In the genomic region with DNA sequence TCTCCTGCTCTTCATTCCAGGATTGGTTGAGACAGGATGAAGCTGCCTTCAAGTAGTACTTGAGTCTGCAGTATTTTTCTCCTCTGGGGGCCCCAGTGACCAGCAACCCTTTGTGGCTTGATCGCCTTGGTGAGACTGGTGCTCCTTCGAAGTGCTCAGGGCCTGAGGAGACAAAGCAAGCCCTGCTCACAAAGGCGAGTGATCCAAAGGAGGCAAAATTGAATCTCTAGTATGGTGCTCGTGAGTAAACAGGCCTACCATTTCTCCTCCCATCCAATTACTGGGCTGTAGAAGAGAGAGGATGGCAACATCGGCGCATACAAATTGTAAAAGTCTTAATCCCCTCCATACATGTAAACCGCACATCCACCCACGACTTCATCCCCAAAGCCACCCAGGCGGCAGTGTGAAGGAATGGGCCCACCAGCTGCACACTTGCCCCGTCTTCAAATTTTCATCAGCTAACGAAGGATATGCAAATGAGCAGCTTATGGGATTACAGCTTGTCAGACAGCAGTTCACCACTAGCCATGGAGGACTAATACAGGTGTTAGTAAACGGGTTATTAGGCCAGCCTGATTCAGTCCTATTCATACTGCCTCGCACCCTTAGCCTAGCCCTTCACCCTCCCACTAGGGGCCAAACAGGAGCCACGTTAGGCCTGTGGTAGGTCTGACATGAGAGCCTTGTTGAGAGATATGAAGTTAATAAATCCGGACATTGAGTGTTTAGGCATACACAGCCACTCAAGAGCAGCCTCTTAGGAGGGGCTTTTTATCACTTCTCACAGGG, we compare ENCODE assay signal across 20 mouse cellular contexts. TPM values are rescaled to one million over a fixed set of nuclear protein-coding genes. Genes with fewer than 3 reads are reported as not detected.
DNase-seq lines count a peak whose midpoint lies in the region; ATAC-seq and TF ChIP-seq lines count a peak whose summit lies in the region.
"Had no signal": no experiment of that assay in that cellular context is flagged by ENCODE, and none has a peak within 500 bp of the region (broad histone marks: within the 10 kb centered on the region; RNA-seq: fewer than 3 reads in every experiment).

No protein-coding gene starts in this region.

- WGBS in forebrain, embryonic 11.5 days: 25% methylated on average over 15 of the region's 15 CpGs
- 14% methylated on average over 15 of the region's 15 CpGs for WGBS in forebrain, embryonic 16.5 days
- WGBS in lung, embryonic 14.5 days: 57% methylated on average over 15 of the region's 15 CpGs
- WGBS in lung, postnatal 0 days: 64% methylated on average over 15 of the region's 15 CpGs
- 42% methylated on average over 15 of the region's 15 CpGs for WGBS in midbrain, embryonic 11.5 days
- WGBS in midbrain, embryonic 16.5 days: 33% methylated on average over 15 of the region's 15 CpGs
- WGBS in midbrain, embryonic 13.5 days: 33% methylated on average over 15 of the region's 15 CpGs

- H3K27ac ChIP-seq in forebrain, embryonic 11.5 days (ENCODE audit: low read depth, low read length): no peak overlapping the region
- H3K27ac ChIP-seq in forebrain, embryonic 16.5 days (ENCODE audit: low read length): no peak overlapping the region
- no peak overlapping the region for H3K27ac ChIP-seq in lung, embryonic 14.5 days (ENCODE audit: low read depth)
- no peak overlapping the region for H3K27ac ChIP-seq in lung, postnatal 0 days (ENCODE audit: low read length)
- H3K27ac ChIP-seq in midbrain, embryonic 11.5 days (ENCODE audit: low read depth, low read length): no peak overlapping the region
- H3K27ac ChIP-seq in midbrain, embryonic 16.5 days (ENCODE audit: low read length): no peak overlapping the region
- no peak overlapping the region for H3K27ac ChIP-seq in midbrain, embryonic 13.5 days
- H3K27ac ChIP-seq: hindbrain, embryonic 12.5 days; hindbrain, embryonic 15.5 days had no signal

- no peak for TF ChIP-seq EP300 in lung, postnatal 0 days (IDR thresholded peaks at IDR 0.05)

- H3K36me3 ChIP-seq in forebrain, embryonic 11.5 days (ENCODE audit: control insufficient read depth, insufficient read depth, low read length): no peaks in the 10 kb centered on the region
- H3K36me3 ChIP-seq in forebrain, embryonic 16.5 days (ENCODE audit: control insufficient read depth, insufficient read depth): no peaks in the 10 kb centered on the region
- H3K36me3 ChIP-seq in lung, embryonic 14.5 days (ENCODE audit: insufficient read depth): no peaks in the 10 kb centered on the region
- H3K36me3 ChIP-seq in lung, postnatal 0 days (ENCODE audit: insufficient read depth, low read length): no peaks in the 10 kb centered on the region
- H3K36me3 ChIP-seq in midbrain, embryonic 11.5 days (ENCODE audit: control insufficient read depth, insufficient read depth, low read length): no peaks in the 10 kb centered on the region
- no peaks in the 10 kb centered on the region for H3K36me3 ChIP-seq in midbrain, embryonic 16.5 days (ENCODE audit: control insufficient read depth, insufficient read depth, low read length)
- H3K36me3 ChIP-seq in midbrain, embryonic 13.5 days: no peaks in the 10 kb centered on the region
- H3K36me3 ChIP-seq: hindbrain, embryonic 12.5 days; hindbrain, embryonic 15.5 days had no signal

- no peak for TF ChIP-seq CTCF in lung, embryonic 14.5 days (IDR thresholded peaks at IDR 0.05; ENCODE audit: low read depth)
- TF ChIP-seq CTCF in lung, postnatal 0 days (IDR thresholded peaks at IDR 0.05): no peak

- H3K4me2 ChIP-seq in forebrain, embryonic 11.5 days (ENCODE audit: low read depth, low read length, severe bottlenecking): no peak overlapping the region
- no peak overlapping the region for H3K4me2 ChIP-seq in forebrain, embryonic 16.5 days (ENCODE audit: low read length)
- H3K4me2 ChIP-seq in lung, embryonic 14.5 days: no peak overlapping the region
- no peak overlapping the region for H3K4me2 ChIP-seq in lung, postnatal 0 days (replicated peaks; ENCODE audit: low read depth, low read length)
- H3K4me2 ChIP-seq in midbrain, embryonic 11.5 days: no peak overlapping the region
- H3K4me2 ChIP-seq in midbrain, embryonic 16.5 days (ENCODE audit: low read length): no peak overlapping the region
- H3K4me2 ChIP-seq in midbrain, embryonic 13.5 days (replicated peaks): no peak overlapping the region
- H3K4me2 ChIP-seq: heart, embryonic 11.5 days; hindbrain, embryonic 12.5 days; hindbrain, embryonic 15.5 days had no signal

- peak; percentile 74 for ATAC-seq in forebrain, embryonic 11.5 days (replicated peaks; ENCODE audit: low FRiP score)
- no peak for ATAC-seq in forebrain, embryonic 16.5 days
- peak; percentile 75 for ATAC-seq in lung, embryonic 14.5 days (ENCODE audit: insufficient read depth)
- no peak for ATAC-seq in lung, postnatal 0 days
- ATAC-seq in midbrain, embryonic 11.5 days (ENCODE audit: low FRiP score): peak; percentile 76; the same call in 1 of the 2 replicates
- no peak for ATAC-seq in midbrain, embryonic 16.5 days
- peak; percentile 75 for ATAC-seq in midbrain, embryonic 13.5 days
- ATAC-seq: activated CD4-positive, CD25-positive, alpha-beta regulatory T cell, adult 4 months; forebrain, embryonic 14.5 days had no signal

- peaks cover 5% of the 10 kb centered on the region for H3K4me1 ChIP-seq in forebrain, embryonic 11.5 days (replicated peaks; ENCODE audit: control insufficient read depth, insufficient read depth, low read length)
- no peaks in the 10 kb centered on the region for H3K4me1 ChIP-seq in forebrain, embryonic 16.5 days (replicated peaks; ENCODE audit: control insufficient read depth, insufficient read depth, low read length)
- no peaks in the 10 kb centered on the region for H3K4me1 ChIP-seq in lung, embryonic 14.5 days (ENCODE audit: insufficient read depth)
- H3K4me1 ChIP-seq in lung, postnatal 0 days (ENCODE audit: insufficient read depth, low read depth, low read length): no peaks in the 10 kb centered on the region
- H3K4me1 ChIP-seq in midbrain, embryonic 11.5 days (ENCODE audit: control insufficient read depth, insufficient read depth, low read length): peaks cover 3% of the 10 kb centered on the region; the same call in 1 of the 2 replicates
- H3K4me1 ChIP-seq in midbrain, embryonic 16.5 days (ENCODE audit: control insufficient read depth, insufficient read depth, low read length): no peaks in the 10 kb centered on the region
- H3K4me1 ChIP-seq in midbrain, embryonic 13.5 days (replicated peaks): peaks cover 6% of the 10 kb centered on the region; the same call in 1 of the 2 replicates
- H3K4me1 ChIP-seq: hindbrain, embryonic 12.5 days; hindbrain, embryonic 15.5 days had no signal

- H3K9me3 ChIP-seq in forebrain, embryonic 11.5 days (ENCODE audit: control insufficient read depth, low read length): no peaks in the 10 kb centered on the region
- no peaks in the 10 kb centered on the region for H3K9me3 ChIP-seq in forebrain, embryonic 16.5 days (ENCODE audit: control insufficient read depth, low read length)
- no peaks in the 10 kb centered on the region for H3K9me3 ChIP-seq in lung, embryonic 14.5 days (ENCODE audit: low read depth, low read length)
- H3K9me3 ChIP-seq in lung, postnatal 0 days (ENCODE audit: low read length): no peaks in the 10 kb centered on the region
- H3K9me3 ChIP-seq in midbrain, embryonic 11.5 days (ENCODE audit: control insufficient read depth, low read length): no peaks in the 10 kb centered on the region
- no peaks in the 10 kb centered on the region for H3K9me3 ChIP-seq in midbrain, embryonic 16.5 days (replicated peaks; ENCODE audit: control insufficient read depth, low read length, poor library complexity, severe bottlenecking)
- H3K9me3 ChIP-seq in midbrain, embryonic 13.5 days: no peaks in the 10 kb centered on the region
- H3K9me3 ChIP-seq: hindbrain, embryonic 12.5 days; hindbrain, embryonic 15.5 days had no signal

- H3K9ac ChIP-seq in forebrain, embryonic 11.5 days (ENCODE audit: low read length): no peak overlapping the region
- no peak overlapping the region for H3K9ac ChIP-seq in forebrain, embryonic 16.5 days (replicated peaks; ENCODE audit: low read depth, low read length)
- no peak overlapping the region for H3K9ac ChIP-seq in lung, embryonic 14.5 days
- no peak overlapping the region for H3K9ac ChIP-seq in lung, postnatal 0 days (replicated peaks; ENCODE audit: low read depth)
- no peak overlapping the region for H3K9ac ChIP-seq in midbrain, embryonic 11.5 days (ENCODE audit: low read length)
- no peak overlapping the region for H3K9ac ChIP-seq in midbrain, embryonic 16.5 days (ENCODE audit: low read depth, low read length)
- H3K9ac ChIP-seq in midbrain, embryonic 13.5 days (replicated peaks): no peak overlapping the region
- H3K9ac ChIP-seq: hindbrain, embryonic 12.5 days; hindbrain, embryonic 15.5 days had no signal

- no peak for DNase-seq in forebrain, embryonic 11.5 days (ENCODE audit: low spot score)
- peak; percentile 31 for DNase-seq in lung, embryonic 14.5 days
- no peak for DNase-seq in lung, postnatal 0 days (ENCODE audit: low spot score)
- no peak for DNase-seq in midbrain, embryonic 11.5 days (ENCODE audit: low spot score, missing footprints)
- DNase-seq in adrenal gland, postnatal 36 days: no peak
- DNase-seq: adrenal gland, adult 8-10 months; adrenal gland, postnatal 25 days; cerebellum, adult 18-20 months; cerebellum, adult 9-10 months; cerebellum, postnatal 14 days; gastrocnemius, postnatal 10 days; heart, adult 11 months had no signal

- H3K4me3 ChIP-seq in forebrain, embryonic 11.5 days (ENCODE audit: low read depth, low read length): no peak overlapping the region
- no peak overlapping the region for H3K4me3 ChIP-seq in forebrain, embryonic 16.5 days (replicated peaks; ENCODE audit: low read length)
- H3K4me3 ChIP-seq in lung, embryonic 14.5 days (ENCODE audit: low read depth, low read length): no peak overlapping the region
- no peak overlapping the region for H3K4me3 ChIP-seq in lung, postnatal 0 days (ENCODE audit: low read depth, low read length)
- H3K4me3 ChIP-seq in midbrain, embryonic 11.5 days (ENCODE audit: low read depth, low read length): no peak overlapping the region
- no peak overlapping the region for H3K4me3 ChIP-seq in midbrain, embryonic 16.5 days (ENCODE audit: low read depth, low read length)
- H3K4me3 ChIP-seq in midbrain, embryonic 13.5 days (replicated peaks): no peak overlapping the region
- H3K4me3 ChIP-seq: hindbrain, embryonic 12.5 days; hindbrain, embryonic 15.5 days had no signal

- peaks cover 24% of the 10 kb centered on the region for H3K27me3 ChIP-seq in forebrain, embryonic 11.5 days (ENCODE audit: control insufficient read depth, insufficient read depth, low read length)
- peaks cover 9% of the 10 kb centered on the region for H3K27me3 ChIP-seq in forebrain, embryonic 16.5 days (replicated peaks; ENCODE audit: control insufficient read depth, insufficient read depth, low read length)
- no peaks in the 10 kb centered on the region for H3K27me3 ChIP-seq in lung, embryonic 14.5 days (ENCODE audit: insufficient read depth, low read length)
- no peaks in the 10 kb centered on the region for H3K27me3 ChIP-seq in lung, postnatal 0 days (replicated peaks; ENCODE audit: insufficient read depth, low read length)
- H3K27me3 ChIP-seq in midbrain, embryonic 11.5 days (ENCODE audit: control insufficient read depth, insufficient read depth, low read length): peaks cover 17% of the 10 kb centered on the region
- H3K27me3 ChIP-seq in midbrain, embryonic 16.5 days (ENCODE audit: control insufficient read depth, insufficient read depth, low read depth, low read length): peaks cover 9% of the 10 kb centered on the region
- H3K27me3 ChIP-seq in midbrain, embryonic 13.5 days: peaks cover 83% of the 10 kb centered on the region

RNA-seq across cellular contexts. Expression of gene Htatip2, which starts 40.8 kb away (rescaled TPM):
- 2.5 and 3.0 TPM in 2 replicates for polyA plus RNA-seq in forebrain, embryonic 11.5 days (2014; fragmentation: Nextera tagmentation; extraction: Ambion mirVana)
- polyA plus RNA-seq in forebrain, embryonic 16.5 days (2015; fragmentation: Nextera tagmentation; extraction: Ambion mirVana): 2.5 and 2.8 TPM in 2 replicates
- polyA plus RNA-seq in lung, embryonic 14.5 days (2014; fragmentation: Nextera tagmentation; extraction: Ambion mirVana): 12.5 and 12.8 TPM in 2 replicates
- 14.9 and 17.7 TPM in 2 replicates for polyA plus RNA-seq in lung, postnatal 0 days (2015; fragmentation: Nextera tagmentation; extraction: Ambion mirVana)
- polyA plus RNA-seq in midbrain, embryonic 11.5 days (2014; fragmentation: Nextera tagmentation; extraction: Ambion mirVana): 11.1 and 12.1 TPM in 2 replicates
- 2.9 and 3.4 TPM in 2 replicates for polyA plus RNA-seq in midbrain, embryonic 16.5 days (2015; fragmentation: Nextera tagmentation; extraction: Ambion mirVana)
- polyA plus RNA-seq in midbrain, embryonic 13.5 days (2015; fragmentation: Nextera tagmentation; extraction: Ambion mirVana): 3.5 and 4.5 TPM in 2 replicates
- 10 to 100 TPM; 33.0 to 40.2 TPM for total RNA-seq in adrenal gland, postnatal 36 days (2021)

Comparison
In these comparisons a context has a peak if more than half of its experiments do, and no peak if none do; other contexts are left out.
1. ATAC-seq: peak in forebrain, embryonic 11.5 days (single experiment), lung, embryonic 14.5 days (single experiment), midbrain, embryonic 11.5 days (single experiment) and midbrain, embryonic 13.5 days (single experiment); none in forebrain, embryonic 16.5 days (single experiment), lung, postnatal 0 days (single experiment) and midbrain, embryonic 16.5 days (single experiment).